Mouse (Mus musculus) lung, postnatal 0 days (tissue): ENCODE results near the gene Gm1123.

Experiments
- CTCF ChIP-seq: IDR thresholded peaks from 2 replicates; pipeline ENCODE4 v1.5.1; 2016; ENCODE audit warnings: antibody characterized with exemption, mild to moderate bottlenecking
- EP300 ChIP-seq: IDR thresholded peaks from 2 replicates; pipeline ENCODE4 v1.6.1; 2016; ENCODE audit warnings: antibody characterized with exemption, mild to moderate bottlenecking, control low read depth

GRCm38 (mm10) chr9:99001326-99001725 is 34.2 kb downstream of the Gm1123 start:
- no peak for TF ChIP-seq EP300
- no peak for TF ChIP-seq CTCF
